Mouse (Mus musculus): ENCODE data around the gene Vwa3b. TPM values are rescaled to one million over a fixed set of nuclear protein-coding genes. Genes with fewer than 3 reads are reported as not detected.
A peak's percentile ranks its signal among the peaks of the same experiment; 100 is the strongest.
"Not testable (repeated sequence)": the region's sequence is repeated elsewhere in the genome, so short reads cannot be mapped to it uniquely, and the experiment has no call there.

Vwa3b gene
- polyA plus RNA-seq, 1 experiment from 2014 or later: 0.29 TPM

DNA sequence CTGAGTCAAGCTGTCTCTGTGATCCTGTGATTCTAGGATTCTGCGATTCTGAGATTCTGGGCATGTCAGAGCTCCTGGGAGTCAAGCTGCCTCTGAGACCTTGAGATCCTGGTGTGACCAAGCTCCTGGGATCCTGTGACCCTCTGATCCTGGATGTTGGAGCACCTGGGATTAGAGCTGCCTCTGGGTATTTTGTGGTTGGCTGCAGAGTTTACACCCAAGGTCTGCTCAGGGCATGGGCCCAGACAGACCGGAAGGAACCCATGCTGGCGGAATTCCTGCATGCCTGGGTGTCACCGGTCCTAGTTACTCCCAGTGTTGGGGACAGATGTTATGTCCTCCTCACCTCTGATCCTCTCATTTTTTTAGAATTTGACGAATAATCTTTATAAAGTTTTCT is 32.1 kb upstream of the Vwa3b start:
- Histone ChIP-seq H3K4me1 (replicated peaks) (0 out of 2 replicates have a peak, but pooled peaks cover 3% of the 10 kb centered on the region), H3K9me3 (replicated peaks) (no peaks in the 10 kb centered on the region), H3K4me3 (no peak overlapping the region), H3K27ac (no peak overlapping the region), H3K4me2 (no peak overlapping the region), H3K9ac (no peak overlapping the region), H3K36me3 (no peaks in the 10 kb centered on the region), H3K27me3 (no peaks in the 10 kb centered on the region)
- WGBS: 88% methylated on average over 5 of the region's 5 CpGs
- ATAC-seq (replicated peaks; ENCODE audit: insufficient number of reproducible peaks, insufficient read depth, low FRiP score, low read depth): no peak

DNA sequence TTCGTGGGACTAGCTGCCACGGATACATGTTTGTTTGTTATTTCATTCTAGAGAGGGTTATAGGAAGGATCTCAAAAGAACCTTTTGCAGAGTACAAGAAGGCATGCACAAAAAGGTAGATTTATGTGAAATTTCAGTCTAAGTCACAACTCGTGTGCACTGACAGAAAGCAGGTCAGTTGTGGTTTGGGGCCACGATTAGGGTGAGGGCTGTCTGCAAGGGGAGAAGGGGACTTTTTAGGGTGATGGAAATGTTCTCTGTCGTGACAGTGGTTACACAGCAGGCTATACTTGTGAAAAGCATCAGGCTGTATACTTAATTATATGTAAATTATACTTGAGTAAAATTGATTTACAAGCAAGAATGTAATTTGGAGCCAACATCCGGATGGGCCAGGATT is 30.6 kb upstream of the Vwa3b start:
- H3K4me3 ChIP-seq: no peak overlapping the region
- H3K9ac ChIP-seq: no peak overlapping the region
- H3K36me3 ChIP-seq: no peaks in the 10 kb centered on the region
- no peak for ATAC-seq (replicated peaks; ENCODE audit: insufficient number of reproducible peaks, insufficient read depth, low FRiP score, low read depth)
- no peak overlapping the region for H3K4me2 ChIP-seq
- no peak overlapping the region for H3K27ac ChIP-seq
- H3K27me3 ChIP-seq: no peaks in the 10 kb centered on the region
- 42% methylated on average over 6 of the region's 6 CpGs for WGBS
- 0 out of 2 replicates have a peak, but pooled peaks cover 3% of the 10 kb centered on the region for H3K4me1 ChIP-seq (replicated peaks)
- H3K9me3 ChIP-seq (replicated peaks): no peaks in the 10 kb centered on the region

DNA sequence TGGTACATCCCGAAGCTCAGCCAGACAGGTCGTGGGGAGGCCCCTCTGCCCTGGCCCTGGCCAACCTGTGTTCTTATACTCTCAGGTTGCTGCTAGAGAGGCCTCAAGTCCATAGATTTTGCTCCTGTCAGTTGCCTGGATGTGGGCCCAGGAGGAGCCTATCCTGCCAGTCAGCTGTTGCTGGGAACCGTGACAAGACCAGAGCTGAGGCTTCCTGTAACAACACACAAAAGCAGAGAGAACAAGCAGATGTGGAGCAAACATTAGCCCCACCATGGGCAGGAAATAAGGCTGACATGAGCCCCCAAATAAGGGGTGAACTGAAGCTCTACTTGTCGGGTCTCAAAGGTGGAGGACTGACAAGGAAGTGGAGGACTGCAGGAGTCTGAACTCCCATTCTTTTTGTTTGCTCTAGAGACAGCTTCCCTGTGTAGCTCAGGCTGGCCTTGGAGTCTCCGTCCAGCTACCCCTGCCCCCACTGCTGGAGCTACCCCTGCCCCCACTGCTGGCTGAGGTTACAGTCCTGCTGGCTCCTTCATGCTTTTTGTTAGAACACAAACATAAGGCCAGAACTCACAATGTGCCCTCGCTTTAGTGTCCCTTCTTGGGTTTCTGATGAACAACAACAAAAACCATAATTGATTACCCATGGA is 29.7 kb upstream of the Vwa3b start:
- H3K9me3 ChIP-seq (replicated peaks): no peaks in the 10 kb centered on the region
- WGBS: 49% methylated on average over 6 of the region's 6 CpGs
- no peaks in the 10 kb centered on the region for H3K27me3 ChIP-seq
- no peak overlapping the region for H3K9ac ChIP-seq
- H3K27ac ChIP-seq: peak overlapping the region; percentile 47; the same call in 1 of the 2 replicates
- ATAC-seq (replicated peaks; ENCODE audit: insufficient number of reproducible peaks, insufficient read depth, low FRiP score, low read depth): no peak
- no peak overlapping the region for H3K4me2 ChIP-seq
- no peak overlapping the region for H3K4me3 ChIP-seq
- H3K4me1 ChIP-seq (replicated peaks): 0 out of 2 replicates have a peak, but pooled peaks cover 3% of the 10 kb centered on the region
- H3K36me3 ChIP-seq: no peaks in the 10 kb centered on the region

DNA sequence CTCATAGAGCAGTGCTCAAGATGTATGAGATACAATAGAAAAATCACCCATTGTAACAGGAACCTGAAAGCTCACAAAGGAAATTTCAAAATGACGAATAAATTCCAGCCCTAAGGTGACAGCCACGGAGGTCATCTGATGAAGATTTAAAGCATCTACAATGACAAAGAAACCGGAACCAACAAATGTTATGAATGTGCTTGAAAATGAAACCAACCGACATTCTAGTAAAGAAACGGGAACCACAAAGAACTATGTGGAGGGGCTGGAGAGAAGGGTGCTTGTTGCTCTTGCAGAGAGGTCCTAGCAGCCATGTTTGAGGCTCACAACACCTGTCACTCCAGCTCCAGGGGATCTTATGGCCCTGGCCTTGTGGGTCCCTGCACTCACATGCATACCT is 26.1 kb upstream of the Vwa3b start:
- WGBS: 78% methylated on average over 5 of the region's 5 CpGs
- Histone ChIP-seq H3K4me3 (no peak overlapping the region), H3K27ac (no peak overlapping the region), H3K4me1 (replicated peaks) (0 out of 2 replicates have a peak, but pooled peaks cover 3% of the 10 kb centered on the region), H3K4me2 (no peak overlapping the region), H3K9ac (no peak overlapping the region), H3K27me3 (no peaks in the 10 kb centered on the region), H3K36me3 (no peaks in the 10 kb centered on the region), H3K9me3 (replicated peaks) (no peaks in the 10 kb centered on the region)
- ATAC-seq (replicated peaks; ENCODE audit: insufficient number of reproducible peaks, insufficient read depth, low FRiP score, low read depth): no peak

DNA sequence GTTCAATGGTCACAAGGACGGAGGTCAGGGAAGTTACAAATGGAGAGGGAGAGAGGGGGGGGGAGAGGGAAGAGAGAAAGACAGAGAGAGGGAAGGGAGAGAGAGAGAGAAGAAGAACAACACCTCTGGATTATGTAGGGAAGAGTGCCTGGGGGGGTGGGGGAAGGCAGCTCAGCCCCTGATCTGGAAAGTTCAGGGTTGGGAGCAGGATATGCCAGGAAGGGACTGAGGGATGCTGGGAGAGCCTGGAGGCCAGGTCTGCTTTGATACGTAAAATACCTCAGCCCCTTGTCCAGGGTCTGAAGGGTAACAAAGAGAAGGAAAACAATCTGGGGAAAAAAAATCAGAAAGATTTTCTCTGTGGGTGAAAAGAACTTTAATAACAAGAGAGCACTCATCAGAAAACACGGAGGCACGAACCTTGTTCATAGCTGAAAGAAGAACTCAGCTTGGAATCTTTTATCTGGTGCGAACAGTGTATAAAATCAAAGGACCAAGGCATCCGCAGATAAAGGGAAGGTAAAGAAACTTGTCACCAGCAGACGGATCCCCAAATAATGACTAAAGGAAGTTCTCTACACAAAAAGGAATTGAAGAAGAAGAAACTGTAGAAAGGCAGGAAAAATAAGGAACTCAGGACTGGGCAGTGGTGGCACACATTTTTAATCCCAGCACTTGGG is 24.6 kb upstream of the Vwa3b start:
- 0 out of 2 replicates have a peak, but pooled peaks cover 1% of the 10 kb centered on the region for H3K4me1 ChIP-seq (replicated peaks)
- H3K4me3 ChIP-seq: no peak overlapping the region
- no peak for ATAC-seq (replicated peaks; ENCODE audit: insufficient number of reproducible peaks, insufficient read depth, low FRiP score, low read depth)
- no peaks in the 10 kb centered on the region for H3K27me3 ChIP-seq
- no peak overlapping the region for H3K9ac ChIP-seq
- no peak overlapping the region for H3K4me2 ChIP-seq
- H3K36me3 ChIP-seq: no peaks in the 10 kb centered on the region
- 41% methylated on average over 7 of the region's 7 CpGs for WGBS
- H3K9me3 ChIP-seq (replicated peaks): no peaks in the 10 kb centered on the region
- H3K27ac ChIP-seq: no peak overlapping the region

DNA sequence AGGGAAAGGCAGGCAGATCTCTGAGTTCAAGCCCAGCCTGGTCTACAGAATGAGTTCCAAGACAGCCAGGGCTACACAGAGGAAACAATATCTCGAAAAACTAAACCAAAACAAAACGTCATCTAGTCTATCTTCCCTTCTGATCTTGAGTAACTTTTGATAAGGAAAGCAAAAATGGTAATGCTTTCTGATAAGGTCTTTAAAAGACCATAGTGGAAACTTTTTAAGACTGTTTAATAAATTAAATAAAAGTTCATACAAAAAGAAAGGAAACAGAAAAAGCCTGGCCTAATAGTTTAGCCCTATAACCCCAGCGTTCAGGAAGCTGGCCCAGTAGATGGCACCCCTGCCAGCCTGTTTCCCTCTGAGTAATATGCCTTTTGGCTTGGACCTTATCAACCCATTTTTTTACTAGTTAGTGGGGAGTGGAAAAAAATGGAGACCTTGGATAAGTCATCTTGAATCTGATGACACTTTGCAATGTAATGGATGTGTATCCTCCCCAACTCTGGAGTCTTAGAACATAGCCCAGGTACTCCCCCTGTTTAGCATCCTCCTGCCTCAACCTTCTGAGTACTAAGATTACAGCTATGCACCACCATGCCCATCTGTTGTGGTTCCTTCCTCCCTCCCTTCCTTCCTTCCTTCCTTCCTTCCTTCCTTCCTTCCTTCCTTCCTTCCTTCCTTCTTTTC is 23.9 kb upstream of the Vwa3b start:
- H3K4me1 ChIP-seq (replicated peaks): no peaks in the 10 kb centered on the region
- H3K27me3 ChIP-seq: no peaks in the 10 kb centered on the region
- no peak for ATAC-seq (replicated peaks; ENCODE audit: insufficient number of reproducible peaks, insufficient read depth, low FRiP score, low read depth)
- H3K27ac ChIP-seq: no peak overlapping the region
- H3K9ac ChIP-seq: no peak overlapping the region
- no peak overlapping the region for H3K4me2 ChIP-seq
- no peaks in the 10 kb centered on the region for H3K9me3 ChIP-seq (replicated peaks)
- H3K36me3 ChIP-seq: no peaks in the 10 kb centered on the region
- 58% methylated on average over 3 of the region's 3 CpGs for WGBS
- H3K4me3 ChIP-seq: no peak overlapping the region

DNA sequence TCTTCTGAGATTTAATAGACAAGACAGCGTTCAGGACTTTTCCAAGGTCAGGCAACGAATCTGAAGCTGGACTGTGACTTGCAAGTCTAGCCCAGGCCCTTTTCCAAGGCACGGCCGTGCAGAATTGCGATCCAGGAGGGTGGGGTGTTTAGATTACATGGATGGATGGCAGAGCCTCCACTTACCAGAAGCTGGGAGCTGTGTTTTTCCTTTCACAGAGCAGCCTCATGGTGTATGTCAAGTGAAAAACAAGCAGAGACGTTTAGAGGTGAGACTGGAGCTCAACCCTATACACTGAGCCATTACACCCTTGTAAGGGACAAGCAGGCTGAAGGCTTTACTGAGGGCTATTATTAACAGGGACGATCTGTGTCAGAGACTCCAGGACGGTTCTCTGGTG is 21.9 kb upstream of the Vwa3b start:
- no peak overlapping the region for H3K4me2 ChIP-seq
- H3K9me3 ChIP-seq (replicated peaks): no peaks in the 10 kb centered on the region
- H3K9ac ChIP-seq: no peak overlapping the region
- H3K36me3 ChIP-seq: no peaks in the 10 kb centered on the region
- no peak for ATAC-seq (replicated peaks; ENCODE audit: insufficient number of reproducible peaks, insufficient read depth, low FRiP score, low read depth)
- H3K27ac ChIP-seq: no peak overlapping the region
- no peaks in the 10 kb centered on the region for H3K27me3 ChIP-seq
- 56% methylated on average over 8 of the region's 8 CpGs for WGBS
- H3K4me1 ChIP-seq (replicated peaks): no peaks in the 10 kb centered on the region
- no peak overlapping the region for H3K4me3 ChIP-seq

DNA sequence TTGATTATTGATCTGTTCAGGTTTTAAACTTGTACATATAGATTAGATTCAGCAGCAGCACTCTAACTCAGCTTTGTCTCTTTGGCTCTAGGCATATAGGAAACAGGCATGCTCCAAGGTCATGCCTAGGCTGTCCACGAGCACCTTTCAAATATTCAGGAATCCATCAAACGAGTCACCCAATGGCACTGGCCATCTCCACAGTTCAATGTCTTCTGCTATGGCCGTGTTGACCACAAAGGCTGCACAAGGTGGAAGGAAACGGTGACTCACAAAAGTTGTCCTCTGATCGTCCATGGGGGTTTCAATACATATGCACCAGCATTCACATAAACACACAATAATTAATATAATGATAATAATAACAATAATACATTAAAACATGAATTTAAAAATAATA is 21.4 kb upstream of the Vwa3b start:
- Histone ChIP-seq H3K4me2 (no peak overlapping the region), H3K9ac (no peak overlapping the region), H3K27ac (no peak overlapping the region), H3K9me3 (replicated peaks) (no peaks in the 10 kb centered on the region), H3K4me1 (replicated peaks) (no peaks in the 10 kb centered on the region), H3K36me3 (no peaks in the 10 kb centered on the region), H3K27me3 (no peaks in the 10 kb centered on the region), H3K4me3 (no peak overlapping the region)
- ATAC-seq (replicated peaks; ENCODE audit: insufficient number of reproducible peaks, insufficient read depth, low FRiP score, low read depth): no peak
- 82% methylated on average over 5 of the region's 5 CpGs for WGBS

DNA sequence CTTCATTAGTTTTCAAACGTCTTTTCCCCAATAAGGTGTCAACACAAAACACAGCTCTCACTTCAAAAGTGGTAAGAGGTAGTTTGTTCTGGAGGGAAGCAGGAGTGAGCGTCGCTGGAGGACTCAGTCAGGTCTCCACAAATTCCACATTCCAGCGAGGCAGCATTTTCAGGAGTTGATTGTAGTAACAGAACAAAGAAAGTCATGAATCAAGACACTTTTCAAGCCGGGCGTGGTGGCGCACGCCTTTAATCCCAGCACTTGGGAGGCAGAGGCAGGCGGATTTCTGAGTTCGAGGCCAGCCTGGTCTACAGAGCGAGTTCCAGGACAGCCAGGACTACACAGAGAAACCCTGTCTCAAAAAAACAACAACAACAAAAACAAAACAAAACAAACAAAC is 19.9 kb upstream of the Vwa3b start:
- H3K4me2 ChIP-seq; H3K27ac ChIP-seq; H3K4me1 ChIP-seq (replicated peaks); H3K27me3 ChIP-seq; H3K36me3 ChIP-seq; H3K9ac ChIP-seq; H3K4me3 ChIP-seq; ATAC-seq (replicated peaks; ENCODE audit: insufficient number of reproducible peaks, insufficient read depth, low FRiP score, low read depth); H3K9me3 ChIP-seq (replicated peaks): not testable (repeated sequence)
- WGBS: 85% methylated on average over 11 of the region's 11 CpGs

DNA sequence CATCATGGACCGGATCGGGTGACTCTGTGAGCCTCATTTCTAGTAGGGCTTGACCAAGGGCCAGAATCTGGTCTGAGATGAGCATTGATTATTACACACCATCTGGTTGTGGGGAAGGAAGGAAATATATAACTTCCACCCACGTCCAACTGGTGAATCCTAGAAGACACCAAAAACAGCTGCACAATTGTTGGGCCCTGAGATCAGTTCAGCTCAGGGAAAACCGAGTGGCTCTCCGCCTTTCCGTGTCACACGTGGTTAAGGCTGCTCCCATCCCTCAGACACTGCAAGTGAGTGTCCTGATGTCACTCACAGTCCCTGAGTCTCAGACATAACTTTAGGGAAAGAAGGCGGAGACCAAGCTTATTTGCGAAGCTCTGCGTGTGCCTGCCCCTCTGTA is 16.5 kb upstream of the Vwa3b start:
- WGBS: 72% methylated on average over 10 of the region's 10 CpGs
- ATAC-seq (replicated peaks; ENCODE audit: insufficient number of reproducible peaks, insufficient read depth, low FRiP score, low read depth): no peak
- no peak overlapping the region for H3K4me2 ChIP-seq

DNA sequence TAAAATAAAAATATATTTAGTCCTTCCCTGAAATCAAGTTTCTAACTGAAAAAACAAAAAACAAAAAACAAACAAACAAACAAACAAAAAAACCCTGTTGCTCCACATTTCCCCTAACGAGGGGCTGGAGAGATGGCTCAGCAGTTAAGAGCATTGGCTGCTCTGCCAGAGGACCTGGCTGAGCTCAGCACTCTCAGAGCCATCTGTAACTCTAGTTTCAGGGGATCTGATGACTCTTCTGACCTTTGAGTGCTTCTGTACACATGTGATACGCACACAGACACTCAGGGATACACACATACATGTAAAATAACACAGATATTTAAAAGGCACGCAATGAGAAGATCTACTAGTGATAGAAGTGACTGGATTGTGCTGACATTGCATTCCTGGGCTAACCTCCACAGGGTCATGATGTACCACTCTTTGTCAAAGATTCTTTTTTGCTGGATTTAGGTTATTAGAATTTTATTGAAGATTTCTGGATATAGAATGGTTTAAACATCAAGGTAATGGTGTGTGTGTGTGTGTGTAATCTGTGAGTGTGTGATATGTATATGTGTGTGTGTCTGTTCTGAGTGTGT is 14.7 kb upstream of the Vwa3b start:
- Histone ChIP-seq H3K4me1 (replicated peaks) (no peaks in the 10 kb centered on the region), H3K9ac (no peak overlapping the region), H3K9me3 (replicated peaks) (no peaks in the 10 kb centered on the region), H3K4me2 (no peak overlapping the region), H3K27ac (no peak overlapping the region), H3K4me3 (no peak overlapping the region), H3K36me3 (no peaks in the 10 kb centered on the region), H3K27me3 (no peaks in the 10 kb centered on the region)
- 55% methylated on average over 3 of the region's 3 CpGs for WGBS
- no peak for ATAC-seq (replicated peaks; ENCODE audit: insufficient number of reproducible peaks, insufficient read depth, low FRiP score, low read depth)

More for the DNA sequence above, 16.5 kb upstream of the Vwa3b start:
- Histone ChIP-seq H3K36me3 (no peaks in the 10 kb centered on the region), H3K27me3 (no peaks in the 10 kb centered on the region), H3K9ac (no peak overlapping the region), H3K27ac (no peak overlapping the region), H3K4me1 (replicated peaks) (no peaks in the 10 kb centered on the region), H3K4me3 (no peak overlapping the region), H3K9me3 (replicated peaks) (no peaks in the 10 kb centered on the region)
